ENCODE assay signal across 25 mouse cellular contexts in genomic region chr5:125292951-125293350, GRCm38 (mm10). TPM values are rescaled to one million over a fixed set of nuclear protein-coding genes. Genes with fewer than 3 reads are reported as not detected.
DNase-seq lines count a peak whose midpoint lies in the region; ATAC-seq and TF ChIP-seq lines count a peak whose summit lies in the region.
"Had no signal": no experiment of that assay in that cellular context is flagged by ENCODE, and none has a peak within 500 bp of the region (broad histone marks: within the 10 kb centered on the region; RNA-seq: fewer than 3 reads in every experiment).

No protein-coding gene starts in this region.

- 29% methylated on average over 7 of the region's 7 CpGs for WGBS in liver, adult 2 months
- WGBS in liver, postnatal 0 days (ENCODE audit: insufficient replicate concordance), result 62% methylated on average over 7 of the region's 7 CpGs
- WGBS in midbrain, embryonic 16.5 days, result 65% methylated on average over 7 of the region's 7 CpGs

- H3K4me2 ChIP-seq in liver, postnatal 0 days (ENCODE audit: low read depth, low read length), result no peak overlapping the region
- H3K4me2 ChIP-seq in midbrain, embryonic 16.5 days (ENCODE audit: low read length), result no peak overlapping the region
- H3K4me2 ChIP-seq: embryonic facial prominence, embryonic 15.5 days; hindbrain, embryonic 12.5 days; hindbrain, embryonic 15.5 days had no signal

- no peak for TF ChIP-seq POLR2A in liver, adult 2 months (IDR thresholded peaks at IDR 0.05; ENCODE audit: extremely low read depth, insufficient read depth, low read length)

- H3K9me3 ChIP-seq in liver, postnatal 0 days (ENCODE audit: low read length), result no peaks in the 10 kb centered on the region; the same call in 1 of the 2 replicates
- no peaks in the 10 kb centered on the region for H3K9me3 ChIP-seq in midbrain, embryonic 16.5 days (replicated peaks; ENCODE audit: control insufficient read depth, low read length, poor library complexity, severe bottlenecking)
- H3K9me3 ChIP-seq: heart, embryonic 10.5 days; hindbrain, embryonic 15.5 days had no signal

- H3K9ac ChIP-seq in liver, adult 2 months (ENCODE audit: low read depth, low read length), result no peak overlapping the region
- no peak overlapping the region for H3K9ac ChIP-seq in liver, postnatal 0 days (replicated peaks)
- H3K9ac ChIP-seq in midbrain, embryonic 16.5 days (ENCODE audit: low read depth, low read length), result no peak overlapping the region
- H3K9ac ChIP-seq: embryonic facial prominence, embryonic 15.5 days; forebrain, postnatal 0 days; hindbrain, embryonic 12.5 days; hindbrain, embryonic 15.5 days had no signal

- peaks cover 32% of the 10 kb centered on the region for H3K36me3 ChIP-seq in liver, adult 2 months (ENCODE audit: control insufficient read depth, insufficient read depth, low read length)
- peaks cover 75% of the 10 kb centered on the region for H3K36me3 ChIP-seq in liver, postnatal 0 days (replicated peaks; ENCODE audit: insufficient read depth, low read length)
- peaks cover 16% of the 10 kb centered on the region for H3K36me3 ChIP-seq in midbrain, embryonic 16.5 days (ENCODE audit: control insufficient read depth, insufficient read depth, low read length)

- no peak for TF ChIP-seq EP300 in liver, postnatal 0 days (IDR thresholded peaks at IDR 0.05; ENCODE audit: low read depth)

- H3K4me3 ChIP-seq in liver, adult 2 months (ENCODE audit: insufficient read depth, low read depth, low read length), result no peak overlapping the region
- H3K4me3 ChIP-seq in liver, postnatal 0 days (ENCODE audit: low read depth, low read length), result no peak overlapping the region
- no peak overlapping the region for H3K4me3 ChIP-seq in midbrain, embryonic 16.5 days (ENCODE audit: low read depth, low read length)
- H3K4me3 ChIP-seq: embryonic facial prominence, embryonic 15.5 days; erythroblast, embryonic 14.5 days; forebrain, embryonic 10.5 days; gastrocnemius, adult 2 months; heart, adult 2 months; heart, embryonic 10.5 days; hindbrain, embryonic 12.5 days; hindbrain, embryonic 15.5 days had no signal

- no peaks in the 10 kb centered on the region for H3K4me1 ChIP-seq in liver, adult 2 months (ENCODE audit: control insufficient read depth, insufficient read depth, low read length)
- H3K4me1 ChIP-seq in liver, postnatal 0 days (ENCODE audit: insufficient read depth), result no peaks in the 10 kb centered on the region
- H3K4me1 ChIP-seq in midbrain, embryonic 16.5 days (ENCODE audit: control insufficient read depth, insufficient read depth, low read length), result no peaks in the 10 kb centered on the region
- H3K4me1 ChIP-seq: embryonic facial prominence, embryonic 15.5 days; heart, embryonic 10.5 days; hindbrain, embryonic 12.5 days; hindbrain, embryonic 15.5 days had no signal

- no peak for TF ChIP-seq CTCF in liver, adult 2 months (IDR thresholded peaks at IDR 0.05; ENCODE audit: low read depth, low read length)
- TF ChIP-seq CTCF in liver, postnatal 0 days (IDR thresholded peaks at IDR 0.05; ENCODE audit: low read depth), result no peak

- H3K27me3 ChIP-seq in liver, adult 2 months (ENCODE audit: control insufficient read depth, insufficient read depth, low read length), result no peaks in the 10 kb centered on the region
- H3K27me3 ChIP-seq in liver, postnatal 0 days (ENCODE audit: insufficient read depth, low read length), result no peaks in the 10 kb centered on the region
- no peaks in the 10 kb centered on the region for H3K27me3 ChIP-seq in midbrain, embryonic 16.5 days (ENCODE audit: control insufficient read depth, insufficient read depth, low read depth, low read length)
- H3K27me3 ChIP-seq: embryonic facial prominence, embryonic 15.5 days; hindbrain, embryonic 12.5 days; hindbrain, embryonic 15.5 days had no signal

- ATAC-seq in liver, postnatal 0 days, result no peak
- no peak for ATAC-seq in midbrain, embryonic 16.5 days
- ATAC-seq: activated CD4-positive, CD25-positive, alpha-beta regulatory T cell, adult 4 months; forebrain, embryonic 14.5 days; forebrain, postnatal 0 days had no signal

- H3K27ac ChIP-seq in liver, adult 2 months (replicated peaks; ENCODE audit: insufficient read depth, low read depth, low read length), result no peak overlapping the region
- H3K27ac ChIP-seq in liver, postnatal 0 days (ENCODE audit: low read depth), result no peak overlapping the region
- H3K27ac ChIP-seq in midbrain, embryonic 16.5 days (ENCODE audit: low read length), result no peak overlapping the region
- H3K27ac ChIP-seq: embryonic facial prominence, embryonic 15.5 days; forebrain, embryonic 10.5 days; gastrocnemius, adult 2 months; heart, adult 2 months; heart, embryonic 10.5 days; hindbrain, embryonic 12.5 days; hindbrain, embryonic 15.5 days had no signal

- DNase-seq in adrenal gland, postnatal 14 days, result peak; percentile 50
- no peak for DNase-seq in adrenal gland, adult (ENCODE audit: inconsistent age in 2 of 2, low spot score in 1 of 2)
- peak; percentile 81 for DNase-seq in liver, adult 2 months (ENCODE audit: extremely low read depth, low read depth, low spot score)
- DNase-seq in liver, postnatal 0 days, result no peak
- DNase-seq in gonadal fat pad, adult 2 months (ENCODE audit: low read depth), result peak; percentile 79
- DNase-seq in lung, postnatal 25 days (ENCODE audit: low spot score), result no peak
- DNase-seq: adrenal gland, postnatal 10 days; cerebellum, adult 11-12 months; cerebellum, adult 8-10 months; cerebellum, postnatal 10 days; cerebellum, postnatal 36 days; embryo, embryonic 11 days; forebrain, postnatal 0 days; gastrocnemius, adult 2 months; gastrocnemius, postnatal 14 days; heart, adult 2 months had no signal

- no peaks in the 10 kb centered on the region for H3K79me2 ChIP-seq in liver, adult 2 months (ENCODE audit: control insufficient read depth, insufficient read depth, low read length)

RNA-seq across cellular contexts. Expression of gene Scarb1, which starts 47.9 kb away (rescaled TPM):
- 1,757 and 2,166 TPM in 2 replicates for total RNA-seq in adrenal gland, postnatal 14 days (2021)
- 72.4 and 108 TPM in 2 replicates for total RNA-seq in liver, adult 2 months (2014; rRNA removed)
- 189 and 223 TPM in 2 replicates for polyA plus RNA-seq in liver, adult 2 months (2012; rRNA removed)
- polyA plus RNA-seq in liver, postnatal 0 days (2015; fragmentation: Nextera tagmentation; extraction: Ambion mirVana), result 105 and 109 TPM in 2 replicates
- polyA plus RNA-seq in gonadal fat pad, adult 2 months (2012; rRNA removed), result 215 and 243 TPM in 2 replicates
- polyA plus RNA-seq in midbrain, embryonic 16.5 days (2015; fragmentation: Nextera tagmentation; extraction: Ambion mirVana), result 43.8 and 51.6 TPM in 2 replicates

Comparison
In these comparisons a context has a peak if more than half of its experiments do, and no peak if none do; other contexts are left out.
1. DNase-seq: peak in adrenal gland, postnatal 14 days (single experiment), liver, adult 2 months (single experiment) and gonadal fat pad, adult 2 months (single experiment); none in adrenal gland, adult (0 of 2), liver, postnatal 0 days (single experiment) and lung, postnatal 25 days (single experiment).